Mouse (Mus musculus) layer of hippocampus, postnatal 10 days (tissue): ENCODE measurements around the gene Tmem131. TPM values are rescaled to one million over a fixed set of nuclear protein-coding genes. Genes with fewer than 3 reads are reported as not detected.

Experiments used
- DNase-seq, 2 experiments: peaks; one replicate each; pipeline ENCODE4 v3.0.0; 2021; ENCODE audit warnings: low spot score in 2 of 2
- total RNA-seq, 2 experiments: library from RNA; stranded (reverse); gene quantifications; 2 replicates each; pipeline ENCODE4 v1.2.3; 2021

The Tmem131 gene
- total RNA-seq, 2 experiments from 2014 or later, result 58.1 to 60.5 TPM

DNA sequence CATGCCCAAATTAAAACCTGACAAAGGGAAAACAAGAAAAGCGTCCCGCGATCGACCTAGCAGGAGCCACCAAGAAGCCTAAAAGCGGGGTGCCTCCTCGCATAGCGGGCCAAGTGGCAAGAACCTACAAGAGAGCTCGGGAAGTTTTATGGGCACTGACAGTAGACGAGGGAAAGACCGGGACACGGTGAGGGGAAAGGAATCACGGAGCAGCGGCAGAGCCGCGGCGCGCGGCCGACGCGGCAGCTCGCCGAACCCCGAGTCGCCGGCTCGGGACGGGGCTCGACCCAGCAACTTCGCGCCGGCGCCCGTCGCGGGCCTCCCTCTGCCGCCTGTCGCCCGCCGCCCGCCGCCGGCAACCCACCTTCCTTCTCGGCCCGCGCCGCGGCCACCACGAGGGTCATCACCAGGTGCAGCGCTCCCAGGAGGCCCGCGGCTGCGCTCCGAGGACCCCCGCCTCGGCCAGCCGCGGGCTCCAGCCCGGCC, 4.6 kb downstream of the Tmem131 start:
- peak; percentile 53 for DNase-seq

DNA sequence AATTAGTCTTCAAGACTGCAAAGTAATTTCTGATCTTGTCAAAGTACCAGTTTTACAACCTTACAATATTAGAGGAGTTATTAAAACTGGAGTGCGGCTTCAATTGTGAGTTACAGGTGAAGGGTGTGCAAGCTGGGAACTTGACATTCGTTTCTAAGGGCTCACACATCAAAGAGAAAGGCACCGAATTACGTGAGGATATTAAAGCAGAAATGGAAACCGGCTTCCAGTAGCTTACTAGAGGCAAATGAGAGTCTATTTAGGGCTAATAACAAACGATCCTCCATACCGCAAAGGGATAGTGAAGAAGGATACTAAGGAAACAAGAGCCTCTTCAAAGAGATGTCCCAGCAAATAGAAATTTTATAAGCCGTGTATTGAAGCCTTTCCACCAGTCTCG, 5.1 kb downstream of the Tmem131 start:
- no peak for DNase-seq

DNA sequence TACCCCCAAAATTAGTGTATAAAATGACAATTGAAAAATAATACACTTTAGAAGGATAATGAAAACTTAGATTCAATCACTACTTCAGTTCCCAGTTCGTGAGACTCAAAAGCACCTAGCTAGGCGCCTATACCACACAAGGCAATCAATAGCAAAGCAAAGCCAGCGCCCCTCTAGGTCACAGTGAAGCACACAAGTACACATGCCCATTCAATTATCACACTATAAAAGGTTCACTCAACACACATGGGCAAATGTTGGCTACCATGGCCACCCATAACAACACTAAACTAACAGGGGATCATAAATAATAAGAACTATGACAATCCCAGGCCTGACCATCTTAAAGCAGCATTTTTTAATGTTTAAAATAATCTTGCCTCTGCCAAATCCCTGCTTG, 5.8 kb downstream of the Tmem131 start:
- DNase-seq, result no peak

DNA sequence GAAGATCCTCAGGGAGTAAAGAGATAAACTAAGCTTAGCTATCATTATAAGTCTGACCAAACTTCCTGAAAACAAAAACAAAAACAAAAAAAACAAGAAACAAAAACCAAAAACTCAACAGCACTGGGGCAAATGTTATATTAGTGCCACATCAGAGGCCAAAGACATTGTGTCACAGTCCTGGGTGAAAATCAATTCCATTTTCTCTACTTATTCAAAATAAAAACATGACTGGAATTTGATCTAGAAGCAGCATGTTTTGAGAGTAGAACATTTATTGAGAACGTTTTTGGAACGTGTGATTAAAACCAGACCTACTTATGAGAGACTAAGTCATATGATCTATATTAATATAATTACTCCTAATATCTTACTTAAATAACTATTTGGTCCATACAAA, 6.5 kb downstream of the Tmem131 start:
- DNase-seq, result no peak

DNA sequence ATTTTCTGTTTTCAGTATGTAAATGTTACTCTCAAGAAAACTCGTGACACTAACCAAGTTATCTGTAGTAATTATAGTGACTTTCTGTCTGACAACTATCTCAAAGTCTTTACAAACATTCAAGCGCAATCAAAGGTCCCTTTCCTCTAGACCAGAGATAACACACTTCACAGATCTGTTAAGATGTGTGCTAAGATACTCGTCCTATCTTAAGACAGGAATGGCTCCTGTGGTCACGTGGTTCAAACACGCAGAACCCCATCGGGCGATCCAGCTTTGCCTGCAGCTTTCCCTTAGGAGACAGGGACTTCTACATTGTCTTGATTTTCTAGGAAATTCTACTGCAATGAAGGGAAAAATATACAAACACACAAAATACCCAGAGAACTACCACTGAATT, 6.9 kb downstream of the Tmem131 start:
- no peak for DNase-seq

DNA sequence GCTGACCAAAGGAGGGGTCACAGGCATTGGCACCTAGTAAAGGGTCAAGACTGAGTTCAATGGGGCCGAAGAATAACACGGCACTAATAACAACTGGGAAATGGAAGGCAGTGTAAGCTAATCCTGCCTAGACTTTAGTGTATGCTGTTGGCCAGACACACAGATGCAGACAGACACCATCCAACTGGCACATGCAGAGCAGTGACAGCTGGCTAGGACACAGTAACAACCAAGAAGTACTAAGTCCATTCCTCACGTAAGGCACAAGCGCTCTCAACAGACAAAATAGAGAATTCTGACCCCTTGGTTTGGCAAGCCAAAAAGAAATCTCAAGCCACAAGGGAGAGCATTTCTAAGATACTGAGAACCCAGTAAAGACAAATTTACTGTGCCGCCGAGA, 8.7 kb downstream of the Tmem131 start:
- DNase-seq, result no peak

DNA sequence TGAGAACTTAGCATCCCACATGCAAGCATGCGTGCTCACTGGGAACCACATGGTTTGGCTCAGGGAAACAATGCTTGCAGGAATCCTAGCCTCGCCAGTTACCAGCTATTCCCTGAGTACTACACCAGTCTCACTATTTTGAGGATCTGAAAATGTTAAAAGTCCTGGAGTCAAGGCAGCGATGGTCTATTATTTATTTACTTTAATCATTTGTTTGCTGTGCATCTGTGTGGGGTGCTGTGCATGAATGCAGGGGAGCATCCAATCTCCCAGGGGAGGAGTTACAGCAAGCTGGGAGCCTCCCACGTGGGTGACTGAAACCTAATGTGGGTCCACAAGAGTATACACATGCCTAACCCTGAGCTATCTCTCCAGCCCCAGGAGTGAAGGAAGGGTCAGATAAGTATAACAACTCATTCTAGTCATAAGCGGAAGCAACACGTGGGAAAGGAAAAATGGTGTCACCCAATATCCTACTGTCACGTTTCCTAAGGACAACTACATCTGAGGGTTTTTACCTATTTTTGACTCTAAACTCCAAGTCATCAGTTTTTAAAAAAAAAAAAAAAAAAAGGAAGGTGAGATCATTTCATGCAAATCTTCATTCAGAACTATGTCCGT, 9.4 kb downstream of the Tmem131 start:
- DNase-seq, result no peak

DNA sequence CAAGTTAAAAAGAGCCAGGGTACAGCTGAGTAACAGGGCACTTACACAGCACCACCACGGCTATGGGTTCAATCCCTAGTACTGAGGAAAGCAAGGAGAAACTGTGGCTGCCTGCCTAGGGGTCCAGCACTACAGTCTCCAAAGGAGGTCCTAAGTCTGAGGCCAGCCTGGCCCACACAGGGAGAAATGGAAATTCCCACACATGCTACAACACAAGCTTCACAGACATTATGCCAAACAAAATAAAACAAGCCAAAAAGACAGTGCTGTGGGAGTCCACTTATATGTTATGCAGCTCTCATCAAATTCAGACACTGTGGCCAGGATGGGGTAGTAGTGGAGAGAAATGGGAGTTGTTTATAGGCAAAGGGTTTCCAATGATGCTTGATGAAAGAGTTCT, 11.2 kb downstream of the Tmem131 start:
- no peak for DNase-seq

DNA sequence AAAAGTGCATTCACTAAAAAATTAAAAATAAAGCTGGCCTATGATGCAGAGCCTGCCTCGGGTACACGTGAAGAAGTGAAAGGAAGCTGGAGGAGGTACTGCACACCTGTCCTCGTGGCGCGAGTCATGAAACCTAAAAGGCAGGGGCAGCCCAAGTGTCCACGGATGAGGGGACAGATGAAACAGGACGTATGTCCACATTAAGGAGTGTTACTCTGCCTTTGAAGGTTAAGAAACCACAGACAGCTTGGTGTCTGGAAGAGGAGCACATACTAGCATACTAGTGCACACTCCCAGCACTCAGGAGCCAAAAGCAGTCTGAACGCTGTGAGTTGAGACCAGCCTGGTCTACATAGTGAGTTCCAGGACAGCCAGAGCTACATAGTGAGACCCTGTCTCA, 12.6 kb downstream of the Tmem131 start:
- no peak for DNase-seq

DNA sequence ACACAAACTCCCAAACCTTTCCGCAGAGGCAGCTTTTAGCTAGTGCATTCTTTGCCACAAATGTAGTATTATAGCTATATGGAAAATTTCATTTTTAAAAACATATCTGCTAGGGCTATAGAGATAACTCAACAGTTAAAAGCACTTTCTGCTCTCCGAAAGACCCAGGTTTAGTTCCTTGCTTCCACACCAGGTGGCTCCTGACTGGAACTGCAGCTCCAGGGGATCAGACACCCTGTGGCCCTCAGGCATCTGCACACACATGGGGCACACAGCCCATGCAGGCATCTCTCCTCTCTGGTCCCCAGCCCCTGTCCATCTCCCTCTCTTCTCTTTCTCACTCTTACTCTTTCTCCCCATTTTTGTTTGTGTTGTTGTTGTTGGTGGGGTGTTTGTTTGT, 13.5 kb downstream of the Tmem131 start:
- DNase-seq, result no peak

DNA sequence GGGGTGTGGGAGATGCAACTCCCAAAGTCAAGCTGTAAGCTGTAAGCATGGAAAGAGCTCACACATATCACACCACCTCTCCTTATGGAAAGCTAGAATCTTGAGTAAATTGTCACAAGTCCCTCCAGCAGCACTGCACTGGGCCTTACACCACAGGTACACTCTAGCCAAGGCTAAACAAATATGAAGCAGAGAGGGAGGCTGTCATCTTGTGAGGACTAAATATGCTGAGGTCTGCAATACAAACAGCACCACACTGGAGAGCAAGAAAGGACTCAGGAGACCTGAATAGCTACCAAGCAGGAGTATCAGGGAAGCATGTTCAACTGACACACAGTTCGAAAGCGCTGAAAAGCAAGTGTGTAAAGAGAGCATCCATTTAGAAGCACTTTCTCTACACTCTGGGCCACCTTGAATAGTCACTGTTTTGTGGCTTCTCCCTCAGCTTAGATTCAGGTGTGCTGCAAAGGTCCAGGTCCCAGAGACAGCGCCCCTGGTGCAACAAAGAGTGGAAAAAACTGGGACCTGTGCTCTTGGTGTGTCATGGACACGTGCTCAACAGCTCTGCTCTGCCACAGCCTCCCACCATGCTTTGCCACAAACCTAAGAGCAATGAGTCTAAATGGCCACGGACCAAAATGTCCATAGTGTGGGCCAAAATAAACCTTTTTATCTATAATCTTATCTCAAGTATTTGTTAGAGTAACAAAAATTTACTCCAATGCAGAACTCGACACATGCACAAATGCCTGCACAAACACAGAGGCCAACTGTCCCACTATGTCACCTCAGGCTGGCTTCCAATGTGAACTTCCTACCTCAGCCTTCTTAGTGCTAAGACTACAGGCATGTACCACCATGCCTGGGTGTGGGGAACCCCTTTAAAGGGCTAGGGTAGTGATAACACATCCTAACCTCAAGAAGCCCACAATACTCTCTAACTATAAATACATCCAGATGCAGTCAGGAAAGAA, 14.8 kb downstream of the Tmem131 start:
- no peak for DNase-seq

DNA sequence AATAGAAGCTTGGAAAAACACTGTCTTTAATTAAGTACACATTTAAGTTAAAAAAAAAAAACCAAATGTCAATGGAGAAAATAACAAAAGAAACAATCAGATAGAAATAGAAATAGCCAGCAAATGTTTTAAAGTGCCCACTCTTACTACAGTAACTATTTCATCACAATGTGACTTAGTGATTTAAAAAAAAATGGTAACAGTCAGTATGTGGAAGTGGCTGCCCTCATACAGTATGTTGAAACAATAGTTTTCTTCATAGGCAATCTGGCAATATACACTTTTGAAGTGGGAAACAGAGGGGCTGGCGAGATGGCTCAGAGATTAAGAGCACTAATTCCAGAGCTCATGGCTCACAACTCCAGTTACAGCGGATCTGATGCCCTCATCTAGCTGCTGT, 15.9 kb downstream of the Tmem131 start:
- no peak for DNase-seq

DNA sequence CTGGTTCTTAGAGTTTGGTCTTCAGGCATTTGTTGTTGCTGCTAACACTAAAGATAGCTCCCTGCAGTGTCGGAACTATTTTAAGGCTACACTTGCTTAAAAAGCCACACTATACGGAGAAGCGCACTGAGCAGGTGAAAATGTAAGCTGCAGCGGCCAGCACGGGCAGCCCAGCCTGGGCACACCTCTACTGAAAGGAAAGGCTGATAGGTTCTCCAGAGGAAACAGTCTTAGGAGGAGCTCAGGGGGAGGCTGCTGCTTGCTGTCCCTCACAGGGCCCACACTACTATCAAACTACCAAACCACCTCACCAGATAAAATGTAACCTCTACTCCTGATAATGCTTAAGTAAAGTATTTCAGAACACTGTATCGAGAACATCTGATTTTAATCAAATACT, 16.7 kb downstream of the Tmem131 start:
- DNase-seq, result no peak

DNA sequence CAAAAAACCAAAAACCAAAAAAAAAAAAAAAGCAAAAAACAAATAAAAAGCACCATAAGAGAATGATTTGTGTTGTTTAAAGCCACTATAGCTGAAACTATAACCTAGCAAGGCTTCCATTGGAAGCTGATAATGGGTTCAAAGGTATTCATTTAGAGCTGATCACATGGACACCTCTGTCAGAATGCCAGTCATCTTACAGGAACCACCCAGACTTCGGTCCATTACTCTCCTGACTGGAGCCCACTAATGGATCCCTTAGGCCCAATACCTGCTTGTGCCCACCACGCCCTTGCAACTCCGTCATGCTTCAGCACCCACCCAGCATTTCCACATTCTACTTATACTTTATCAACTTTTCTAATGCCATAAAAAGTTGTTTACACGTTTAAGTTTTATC, 17.2 kb downstream of the Tmem131 start:
- DNase-seq, result no peak

DNA sequence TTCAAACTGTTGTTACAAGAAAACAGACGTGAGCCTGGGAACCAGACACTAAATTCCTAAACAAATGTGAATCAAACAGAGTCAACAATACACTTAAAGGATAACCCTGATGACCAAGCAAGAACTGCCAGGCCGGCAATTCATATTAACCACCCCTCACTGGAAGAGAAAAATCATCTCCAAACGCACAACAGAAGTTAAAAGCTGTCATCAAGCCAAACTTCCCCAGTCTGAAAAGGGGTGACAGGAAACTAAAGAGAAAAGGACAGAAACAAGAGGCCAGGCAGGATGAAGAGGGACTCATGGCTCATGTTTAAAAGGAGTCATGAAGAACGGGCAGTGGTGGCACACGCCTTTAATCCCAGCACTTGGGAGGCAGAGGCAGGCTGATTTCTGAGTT, 17.7 kb downstream of the Tmem131 start:
- DNase-seq, result no peak

DNA sequence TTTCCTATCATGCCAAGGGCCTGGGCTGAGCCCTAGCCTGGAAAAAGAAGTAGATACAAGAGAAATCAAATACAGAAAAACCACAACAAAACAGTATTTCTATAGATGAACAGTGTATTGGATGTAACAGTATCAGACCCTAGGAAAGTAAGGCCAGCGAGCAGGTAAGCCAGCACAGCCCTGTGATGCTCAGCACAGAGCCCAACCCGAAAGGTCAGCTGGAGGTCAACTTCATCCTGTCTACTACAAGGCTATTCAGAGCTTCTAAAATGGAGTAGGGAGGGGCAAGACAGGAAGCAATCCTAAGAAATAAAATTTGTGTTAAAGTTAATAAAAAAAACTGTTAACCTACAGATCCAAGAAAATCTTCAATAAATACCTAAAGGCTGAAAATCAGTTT, 18.6 kb downstream of the Tmem131 start:
- DNase-seq, result no peak

DNA sequence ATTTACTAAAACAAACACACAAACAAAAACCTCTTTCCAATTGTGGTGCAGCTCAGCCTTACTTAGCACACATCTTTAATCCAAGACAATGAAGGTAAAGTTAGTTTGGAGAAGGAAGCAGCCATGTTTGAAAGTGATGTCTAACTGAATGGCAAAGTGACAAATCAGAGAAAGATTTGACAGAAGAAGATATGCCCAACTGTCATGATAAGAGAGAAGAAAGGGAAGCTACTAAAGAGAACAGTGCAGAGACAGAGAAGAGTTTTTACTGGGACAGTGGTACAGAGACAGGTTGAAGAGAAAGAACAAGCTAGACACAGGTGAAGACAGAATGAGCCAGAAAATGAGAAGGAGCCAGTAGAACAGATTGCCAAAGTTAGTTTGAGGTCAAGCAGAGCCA, 19.6 kb downstream of the Tmem131 start:
- no peak for DNase-seq

DNA sequence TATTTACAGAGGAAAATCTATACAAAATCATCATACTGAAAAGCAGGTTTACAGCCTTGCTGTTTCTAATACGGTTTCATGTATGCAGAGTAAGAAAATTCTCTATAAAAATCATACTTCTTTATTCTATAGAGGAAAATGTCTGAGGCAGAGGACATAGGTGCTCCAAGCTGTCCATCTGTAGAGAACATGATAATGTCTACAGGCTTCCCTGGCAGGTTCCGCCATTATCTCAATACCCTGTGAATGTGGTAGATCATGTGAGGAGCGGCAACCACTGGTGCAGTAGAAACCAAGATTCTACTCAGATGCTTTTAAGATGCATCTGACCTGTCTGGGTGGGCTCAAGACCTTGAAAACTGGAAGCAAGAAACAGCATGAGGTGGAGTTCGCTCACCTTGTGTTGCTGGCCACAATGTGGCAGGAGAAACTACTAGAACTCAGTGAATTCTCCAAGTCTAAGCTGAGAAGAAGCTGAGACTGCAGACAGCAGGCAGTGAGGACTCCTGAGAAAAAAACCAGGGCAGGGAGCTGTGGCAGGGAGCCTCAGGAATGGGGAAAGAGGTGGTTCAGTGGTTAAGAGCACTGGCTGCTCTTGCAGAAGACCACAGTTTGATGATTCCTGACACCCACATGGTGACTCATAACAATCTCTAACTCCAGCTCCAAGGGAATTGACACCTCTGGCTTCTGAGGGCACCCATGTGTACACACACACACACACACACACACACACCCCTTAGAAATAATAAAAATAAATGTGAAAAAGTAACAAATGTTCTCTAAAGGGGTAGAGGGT, 20.6 kb downstream of the Tmem131 start:
- no peak for DNase-seq

DNA sequence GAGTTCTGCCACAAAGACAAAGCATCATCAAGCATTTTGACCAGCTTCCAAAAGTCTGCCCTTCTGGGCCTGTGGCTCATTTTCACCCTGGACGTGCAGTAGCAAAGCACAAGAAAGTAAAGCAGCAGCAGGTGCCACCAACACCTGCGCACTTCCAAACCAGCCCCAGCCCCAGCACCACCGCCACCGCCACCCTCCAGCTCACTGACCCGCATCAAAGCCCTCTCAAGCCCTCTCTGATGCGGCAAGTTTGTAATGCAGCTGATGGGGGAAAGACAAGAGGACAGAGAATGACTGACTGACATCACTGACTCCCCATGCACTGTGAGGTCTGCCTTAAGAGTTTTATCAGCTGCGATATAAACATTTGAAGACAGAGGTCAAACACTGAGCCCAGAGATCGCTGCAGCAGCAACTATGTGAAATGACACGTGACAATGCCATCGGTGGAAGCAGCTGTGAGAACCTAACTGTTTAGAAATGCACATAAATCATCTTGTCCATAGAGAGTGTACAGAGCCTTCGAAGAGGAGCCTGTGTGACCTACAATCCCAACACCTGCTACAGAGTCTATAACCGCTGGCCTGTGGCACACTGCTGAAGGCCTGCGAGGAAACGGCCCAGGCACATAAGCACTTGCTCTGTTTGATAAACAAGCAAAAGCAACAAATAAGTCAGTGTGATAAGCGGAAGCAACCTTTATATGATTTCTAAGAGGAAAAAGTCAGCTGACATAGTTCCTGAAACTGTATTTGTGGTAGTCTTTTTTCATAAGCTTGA, 21.7 kb downstream of the Tmem131 start:
- no peak for DNase-seq

DNA sequence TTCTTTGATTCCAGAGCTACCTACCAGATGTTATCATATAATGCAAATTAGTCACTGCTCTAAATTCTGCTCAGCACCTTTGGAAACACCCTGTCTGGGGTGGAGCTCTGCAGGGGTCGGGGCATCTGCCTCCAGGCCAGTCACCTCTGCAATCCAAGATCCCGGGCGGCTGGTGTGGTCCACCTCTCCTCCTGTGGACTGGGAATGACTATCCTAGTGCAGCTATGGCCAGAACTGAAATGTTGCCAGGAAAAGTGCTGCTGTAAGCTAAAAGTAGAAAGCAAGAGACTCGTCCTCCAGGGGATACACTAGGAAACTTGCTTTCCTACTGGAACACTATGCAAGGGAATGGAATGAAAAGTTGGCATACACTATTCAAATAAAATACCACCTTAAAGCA, 22.7 kb downstream of the Tmem131 start:
- DNase-seq, result no peak

DNA sequence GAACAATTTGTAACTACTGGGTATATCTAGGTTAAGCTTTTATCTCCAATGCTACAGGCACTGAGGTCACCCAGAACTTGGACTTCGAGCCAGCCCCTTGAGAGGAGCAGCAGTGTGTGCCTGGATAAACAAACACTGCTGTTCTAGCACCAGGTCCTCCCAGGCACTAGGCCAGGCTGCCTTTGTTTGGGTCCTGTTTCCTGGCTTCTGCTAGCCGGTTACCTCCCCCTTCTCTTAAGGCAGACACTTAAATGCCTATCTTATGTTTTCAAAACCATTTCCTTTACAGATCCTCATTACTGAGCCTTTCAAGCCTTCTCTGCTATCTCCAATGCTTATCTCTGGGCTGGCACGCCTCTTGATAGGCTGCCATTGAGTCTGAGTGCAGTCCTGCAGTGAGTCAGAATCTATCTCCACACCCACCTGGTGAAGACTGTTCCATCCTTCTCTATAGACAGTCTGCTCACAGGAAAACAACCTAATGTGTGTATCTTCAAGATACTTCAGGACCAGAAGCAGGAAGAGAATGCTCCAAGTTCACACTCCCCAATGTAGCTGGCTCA, 23.2 kb downstream of the Tmem131 start:
- DNase-seq, result peak in 1 of 2 experiments; percentile 49
